Mouse (Mus musculus) ZHBTc4 (cell line): Measurements from ENCODE around the gene Slco2a1.

Source experiments
- DNase-seq: peaks from one replicate; pipeline ENCODE4 v3.0.0-alpha.2; 2011; ENCODE audit warnings: low read depth, low spot score

Gene Slco2a1

GRCm38 (mm10) chr9:103117495-103117894 is 129.0 kb downstream of the Slco2a1 start:
- DNase-seq: no peak

DNA sequence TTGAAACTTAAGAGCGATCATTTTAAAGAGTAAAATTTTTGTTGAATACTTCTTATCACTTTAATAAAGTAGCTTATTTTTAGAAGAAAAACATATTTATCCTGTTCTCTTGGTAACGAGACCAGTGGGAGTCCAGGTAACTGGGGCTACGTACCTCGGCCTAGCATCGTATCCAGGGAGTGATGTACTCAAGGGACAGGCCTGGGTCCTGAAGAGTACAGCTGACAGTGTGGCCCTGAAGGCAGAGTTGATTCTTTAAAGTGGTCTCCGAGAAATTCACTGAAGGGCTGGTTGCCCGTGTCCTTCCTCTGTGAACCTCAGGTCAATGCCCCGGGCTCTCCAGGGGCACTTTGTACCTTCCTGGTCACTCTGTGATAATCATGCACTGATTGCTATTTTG is 129.4 kb downstream of the Slco2a1 start:
- DNase-seq: no peak

DNA sequence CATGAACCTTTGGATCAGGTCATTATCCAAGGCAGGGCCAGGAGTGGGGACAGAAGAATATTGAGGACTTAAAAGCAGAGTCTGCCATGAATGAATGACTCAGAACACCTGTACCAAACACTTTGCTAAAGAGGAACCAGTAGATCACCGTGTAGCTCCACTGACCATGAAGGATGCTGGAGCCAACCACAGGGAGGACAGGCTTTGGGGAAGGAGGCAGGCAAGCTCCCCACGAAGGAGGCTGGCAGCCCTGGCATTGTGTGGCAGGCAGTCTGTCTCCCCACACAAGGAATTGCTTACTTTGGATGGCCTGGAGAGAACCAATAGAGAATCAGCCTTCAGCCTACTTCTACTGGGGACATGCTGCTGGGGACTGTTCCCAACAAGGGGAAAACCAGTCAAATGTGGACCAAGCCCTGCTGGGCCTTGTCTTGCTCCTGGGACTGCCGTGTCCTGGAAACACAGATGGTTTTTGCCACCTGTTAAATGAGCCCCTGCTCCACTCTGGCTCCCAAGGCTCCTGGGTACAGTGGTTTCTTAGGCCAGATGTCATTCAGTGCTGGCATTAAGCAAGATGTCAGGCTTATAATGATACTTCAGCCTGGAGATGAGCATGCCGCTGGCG is 130.3 kb downstream of the Slco2a1 start:
- no peak for DNase-seq

- DNase-seq: no peak
These were observed 131.3 kb downstream of the Slco2a1 start for GRCm38 (mm10) chr9:103119781-103120180.

- DNase-seq: no peak
These were observed 131.7 kb downstream of the Slco2a1 start for GRCm38 (mm10) chr9:103120231-103120630.

DNA sequence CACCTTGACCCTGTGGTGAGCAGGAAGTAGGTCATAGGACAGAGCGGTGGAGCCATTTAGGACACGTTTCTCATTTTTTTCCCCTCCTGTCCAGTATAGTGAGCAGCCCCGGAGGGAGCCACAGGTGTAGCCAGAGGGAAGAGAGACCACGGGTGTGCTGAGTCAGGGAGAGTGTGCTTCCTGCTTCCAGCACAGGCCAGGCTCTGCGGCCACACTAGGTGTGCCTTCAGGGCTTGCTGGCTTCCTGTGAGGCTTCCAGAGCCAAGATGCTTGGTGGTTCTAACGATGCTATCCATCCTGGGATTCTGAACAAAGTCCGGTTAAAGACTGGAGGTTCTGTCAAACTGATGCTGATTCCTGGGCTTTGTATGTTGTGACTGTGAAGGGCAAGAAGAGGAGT is 133.0 kb downstream of the Slco2a1 start:
- no peak for DNase-seq

DNA sequence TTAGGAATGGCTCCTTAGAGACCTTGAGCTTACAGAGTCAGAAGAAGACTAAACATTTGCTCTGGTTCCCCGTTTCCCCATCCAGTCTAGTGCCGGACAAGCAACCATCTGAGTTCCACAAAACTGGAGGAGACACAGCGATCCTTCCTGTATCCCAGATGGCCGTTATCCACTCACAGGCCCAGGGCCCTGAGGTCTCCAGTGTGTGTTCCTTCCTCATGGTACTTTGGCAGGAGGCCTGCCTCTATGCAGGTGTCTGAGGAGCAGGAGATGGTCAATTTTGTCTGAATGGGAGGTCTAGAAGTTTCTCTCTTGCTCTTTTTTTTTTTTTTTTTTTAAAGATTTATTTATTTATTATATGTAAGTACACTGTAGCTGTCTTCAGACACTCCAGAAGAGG is 136.2 kb downstream of the Slco2a1 start:
- DNase-seq: no peak

- peak; percentile 67 for DNase-seq
These were observed 145.1 kb downstream of the Slco2a1 start for GRCm38 (mm10) chr9:103133493-103134124.

DNA sequence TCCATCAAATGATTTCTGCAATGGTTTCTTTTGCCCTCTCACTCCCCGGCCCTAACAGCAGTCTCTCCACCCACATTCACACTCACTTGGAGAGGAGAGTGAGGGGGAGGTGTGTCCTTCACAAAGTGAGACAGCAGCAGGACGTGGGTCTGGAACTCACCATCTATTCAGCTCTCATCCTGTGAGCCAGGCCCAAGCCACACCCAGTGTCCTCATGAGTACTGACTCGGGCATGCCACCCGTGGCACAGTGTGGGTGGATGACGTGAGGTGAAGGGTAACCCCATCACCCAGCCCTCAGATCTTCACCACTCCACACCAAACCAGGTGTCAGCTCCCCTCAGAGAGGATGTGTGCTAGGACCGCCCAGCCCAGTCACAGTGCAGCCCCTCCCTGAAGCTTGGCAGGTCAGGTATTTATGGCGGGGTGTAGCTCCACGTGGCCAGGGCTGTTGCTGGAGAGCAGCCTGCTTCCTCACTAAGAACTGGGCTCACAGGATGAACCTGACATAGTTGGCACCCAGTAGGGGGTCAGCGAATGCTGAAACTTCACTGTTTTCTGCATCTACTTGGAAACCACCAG is 146.0 kb downstream of the Slco2a1 start:
- DNase-seq: peak; percentile 59

- DNase-seq: no peak
These were observed 151.0 kb downstream of the Slco2a1 start for GRCm38 (mm10) chr9:103139481-103139880.

GRCm38 (mm10) chr9:103140384-103140783 is 151.9 kb downstream of the Slco2a1 start:
- DNase-seq: peak; percentile 53

DNA sequence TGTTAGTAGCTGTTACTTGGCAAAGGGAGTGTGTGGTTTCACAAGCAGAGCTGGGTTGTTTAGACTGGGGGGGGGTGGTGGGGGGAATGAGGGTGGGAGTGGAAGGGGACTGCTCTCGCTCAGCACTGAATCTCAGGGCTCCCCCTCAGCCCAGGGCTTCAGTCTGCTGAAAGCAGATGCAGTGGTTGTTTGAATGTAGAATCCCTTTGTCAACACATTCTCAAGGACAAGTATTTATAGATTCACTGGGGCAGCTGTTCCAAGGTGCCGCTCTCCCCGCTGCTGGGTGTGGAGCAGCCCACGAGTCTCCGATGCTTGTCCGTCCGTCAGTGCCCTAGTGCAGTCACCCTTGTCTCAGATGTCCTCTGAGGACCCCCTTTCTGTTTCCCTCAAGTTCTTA is 152.8 kb downstream of the Slco2a1 start:
- DNase-seq: no peak

DNA sequence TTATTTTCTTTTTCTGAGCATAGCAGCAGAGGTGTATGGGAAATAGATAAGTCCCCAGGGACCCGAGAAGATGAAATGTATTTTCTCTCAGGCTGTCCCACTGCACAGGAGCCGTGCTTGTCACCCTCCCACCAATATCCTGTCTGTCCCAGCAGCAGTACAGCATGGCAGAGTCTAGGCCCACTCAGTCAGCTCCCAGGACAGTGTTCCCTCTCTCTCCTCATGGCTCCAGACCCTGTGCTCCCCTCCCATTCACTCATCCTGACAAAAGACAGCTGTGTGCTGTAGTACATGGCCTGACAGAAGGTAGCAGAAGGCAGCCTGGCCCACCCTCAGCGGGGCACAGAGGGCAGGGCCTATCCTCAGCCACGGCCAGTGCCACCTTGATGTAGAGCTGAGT is 155.4 kb downstream of the Slco2a1 start:
- no peak for DNase-seq

GRCm38 (mm10) chr9:103145351-103145750 is 156.8 kb downstream of the Slco2a1 start:
- no peak for DNase-seq
